Mouse (Mus musculus): ENCODE results near the gene Hist1h4h. TPM values are rescaled to one million over a fixed set of nuclear protein-coding genes. Genes with fewer than 3 reads are reported as not detected.
A peak's percentile ranks its signal among the peaks of the same experiment; 100 is the strongest.

Hist1h4h gene
- polyA plus RNA-seq, 1 experiment from 2014 or later: 3.6 TPM

- DNase-seq (ENCODE audit: low spot score, missing footprints) (peak; percentile 99), ATAC-seq (ENCODE audit: low FRiP score) (peak; percentile 89)
- under 1% methylated on average over 27 of the region's 27 CpGs for WGBS
- no peak overlapping the region for H3K9ac ChIP-seq (ENCODE audit: low read length)
- H3K4me2 ChIP-seq: peak overlapping the region; percentile 74
- no peaks in the 10 kb centered on the region for H3K4me1 ChIP-seq (ENCODE audit: control insufficient read depth, insufficient read depth, low read length)
- H3K27me3 ChIP-seq (ENCODE audit: control insufficient read depth, insufficient read depth, low read length): no peaks in the 10 kb centered on the region
- no peaks in the 10 kb centered on the region for H3K9me3 ChIP-seq (ENCODE audit: control insufficient read depth, low read length)
- H3K36me3 ChIP-seq (ENCODE audit: control insufficient read depth, insufficient read depth, low read length): no peaks in the 10 kb centered on the region
- H3K27ac ChIP-seq (ENCODE audit: low read depth, low read length): no peak overlapping the region
- H3K4me3 ChIP-seq (ENCODE audit: low read depth, low read length): peak overlapping the region; percentile 45
Measured at GRCm38 (mm10) chr13:23517603-23518294, 13.1 kb upstream of the Hist1h4h start.

GRCm38 (mm10) chr13:23518295-23518603 is 12.6 kb upstream of the Hist1h4h start:
- under 1% methylated on average over 6 of the region's 6 CpGs for WGBS
- DNase-seq (ENCODE audit: low spot score, missing footprints): no peak
- ATAC-seq (ENCODE audit: low FRiP score): no peak
- no peaks in the 10 kb centered on the region for H3K36me3 ChIP-seq (ENCODE audit: control insufficient read depth, insufficient read depth, low read length)
- H3K9me3 ChIP-seq (ENCODE audit: control insufficient read depth, low read length): no peaks in the 10 kb centered on the region
- no peaks in the 10 kb centered on the region for H3K27me3 ChIP-seq (ENCODE audit: control insufficient read depth, insufficient read depth, low read length)
- H3K4me3 ChIP-seq (ENCODE audit: low read depth, low read length): peak overlapping the region; percentile 45
- H3K27ac ChIP-seq (ENCODE audit: low read depth, low read length): no peak overlapping the region
- H3K9ac ChIP-seq (ENCODE audit: low read length): no peak overlapping the region
- H3K4me2 ChIP-seq: peak overlapping the region; percentile 74
- no peaks in the 10 kb centered on the region for H3K4me1 ChIP-seq (ENCODE audit: control insufficient read depth, insufficient read depth, low read length)

- H3K4me3 ChIP-seq (ENCODE audit: low read depth, low read length): peak overlapping the region; percentile 35
- H3K9ac ChIP-seq (ENCODE audit: low read length): peak overlapping the region; percentile 18; the same call in 1 of the 2 replicates
- H3K27ac ChIP-seq (ENCODE audit: low read depth, low read length): no peak overlapping the region
Measured at GRCm38 (mm10) chr13:23518885-23519284, 12.0 kb upstream of the Hist1h4h start.

GRCm38 (mm10) chr13:23519416-23519815 is 11.4 kb upstream of the Hist1h4h start:
- Histone ChIP-seq H3K27me3 (ENCODE audit: control insufficient read depth, insufficient read depth, low read length) (no peaks in the 10 kb centered on the region), H3K36me3 (ENCODE audit: control insufficient read depth, insufficient read depth, low read length) (no peaks in the 10 kb centered on the region), H3K4me2 (peak overlapping the region; percentile 74), H3K27ac (ENCODE audit: low read depth, low read length) (no peak overlapping the region), H3K9ac (ENCODE audit: low read length) (no peak overlapping the region; the same call in 1 of the 2 replicates), H3K4me3 (ENCODE audit: low read depth, low read length) (peak overlapping the region; percentile 35), H3K4me1 (ENCODE audit: control insufficient read depth, insufficient read depth, low read length) (no peaks in the 10 kb centered on the region), H3K9me3 (ENCODE audit: control insufficient read depth, low read length) (no peaks in the 10 kb centered on the region)
- DNase-seq (ENCODE audit: low spot score, missing footprints) (peak; percentile 99), ATAC-seq (ENCODE audit: low FRiP score) (peak; percentile 29; the same call in 1 of the 2 replicates)
- WGBS: under 1% methylated on average over 10 of the region's 10 CpGs

More at GRCm38 (mm10) chr13:23518885-23519284, 12.0 kb upstream of the Hist1h4h start:
- H3K4me1 ChIP-seq (ENCODE audit: control insufficient read depth, insufficient read depth, low read length): no peaks in the 10 kb centered on the region
- no peaks in the 10 kb centered on the region for H3K9me3 ChIP-seq (ENCODE audit: control insufficient read depth, low read length)
- H3K36me3 ChIP-seq (ENCODE audit: control insufficient read depth, insufficient read depth, low read length): no peaks in the 10 kb centered on the region
- H3K27me3 ChIP-seq (ENCODE audit: control insufficient read depth, insufficient read depth, low read length): no peaks in the 10 kb centered on the region
- peak overlapping the region; percentile 74 for H3K4me2 ChIP-seq
- DNase-seq (ENCODE audit: low spot score, missing footprints) (peak; percentile 98), ATAC-seq (ENCODE audit: low FRiP score) (peak; percentile 53; the same call in 1 of the 2 replicates)
- 0% methylated on average over 6 of the region's 6 CpGs for WGBS

- no peaks in the 10 kb centered on the region for H3K9me3 ChIP-seq (ENCODE audit: control insufficient read depth, low read length)
- H3K4me1 ChIP-seq (ENCODE audit: control insufficient read depth, insufficient read depth, low read length): no peaks in the 10 kb centered on the region; the same call in 1 of the 2 replicates
- H3K27me3 ChIP-seq (ENCODE audit: control insufficient read depth, insufficient read depth, low read length): no peaks in the 10 kb centered on the region
- DNase-seq (ENCODE audit: low spot score, missing footprints) (peak; percentile 89), ATAC-seq (ENCODE audit: low FRiP score) (no peak)
- no peaks in the 10 kb centered on the region for H3K36me3 ChIP-seq (ENCODE audit: control insufficient read depth, insufficient read depth, low read length)
- H3K4me2 ChIP-seq: no peak overlapping the region; the same call in 1 of the 2 replicates
- no peak overlapping the region for H3K27ac ChIP-seq (ENCODE audit: low read depth, low read length)
- under 1% methylated on average over 14 of the region's 14 CpGs for WGBS
- H3K4me3 ChIP-seq (ENCODE audit: low read depth, low read length): no peak overlapping the region
- no peak overlapping the region for H3K9ac ChIP-seq (ENCODE audit: low read length)
Measured at GRCm38 (mm10) chr13:23521703-23522102, 9.1 kb upstream of the Hist1h4h start.

GRCm38 (mm10) chr13:23523976-23524375 is 6.9 kb upstream of the Hist1h4h start:
- Histone ChIP-seq H3K36me3 (ENCODE audit: control insufficient read depth, insufficient read depth, low read length) (no peaks in the 10 kb centered on the region), H3K27ac (ENCODE audit: low read depth, low read length) (no peak overlapping the region), H3K4me1 (ENCODE audit: control insufficient read depth, insufficient read depth, low read length) (peaks cover 1% of the 10 kb centered on the region; the same call in 1 of the 2 replicates), H3K4me3 (ENCODE audit: low read depth, low read length) (no peak overlapping the region), H3K9ac (ENCODE audit: low read length) (no peak overlapping the region), H3K4me2 (no peak overlapping the region), H3K27me3 (ENCODE audit: control insufficient read depth, insufficient read depth, low read length) (no peaks in the 10 kb centered on the region), H3K9me3 (ENCODE audit: control insufficient read depth, low read length) (no peaks in the 10 kb centered on the region)
- 54% methylated on average over 5 of the region's 5 CpGs for WGBS
- DNase-seq (ENCODE audit: low spot score, missing footprints) (no peak), ATAC-seq (ENCODE audit: low FRiP score) (no peak)

GRCm38 (mm10) chr13:23524654-23525053 is 6.2 kb upstream of the Hist1h4h start:
- ATAC-seq (ENCODE audit: low FRiP score): peak; percentile 38; the same call in 1 of the 2 replicates
- Histone ChIP-seq H3K36me3 (ENCODE audit: control insufficient read depth, insufficient read depth, low read length) (no peaks in the 10 kb centered on the region), H3K4me2 (no peak overlapping the region), H3K9me3 (ENCODE audit: control insufficient read depth, low read length) (no peaks in the 10 kb centered on the region), H3K27ac (ENCODE audit: low read depth, low read length) (no peak overlapping the region), H3K4me1 (ENCODE audit: control insufficient read depth, insufficient read depth, low read length) (peaks cover 3% of the 10 kb centered on the region; the same call in 1 of the 2 replicates), H3K27me3 (ENCODE audit: control insufficient read depth, insufficient read depth, low read length) (no peaks in the 10 kb centered on the region), H3K4me3 (ENCODE audit: low read depth, low read length) (no peak overlapping the region), H3K9ac (ENCODE audit: low read length) (no peak overlapping the region)
- DNase-seq (ENCODE audit: low spot score, missing footprints): peak; percentile 95
- 4% methylated on average over 5 of the region's 5 CpGs for WGBS

GRCm38 (mm10) chr13:23525901-23526300 is 4.9 kb upstream of the Hist1h4h start:
- DNase-seq (ENCODE audit: low spot score, missing footprints): peak; percentile 94
- 2% methylated on average over 10 of the region's 10 CpGs for WGBS
- no peak overlapping the region for H3K9ac ChIP-seq (ENCODE audit: low read length)

GRCm38 (mm10) chr13:23526312-23526711 is 4.5 kb upstream of the Hist1h4h start:
- WGBS: under 1% methylated on average over 17 of the region's 17 CpGs
- peak; percentile 57 for ATAC-seq (ENCODE audit: low FRiP score)

More at GRCm38 (mm10) chr13:23525901-23526300, 4.9 kb upstream of the Hist1h4h start:
- Histone ChIP-seq H3K4me2 (peak overlapping the region; percentile 41), H3K9me3 (ENCODE audit: control insufficient read depth, low read length) (no peaks in the 10 kb centered on the region), H3K27me3 (ENCODE audit: control insufficient read depth, insufficient read depth, low read length) (no peaks in the 10 kb centered on the region), H3K36me3 (ENCODE audit: control insufficient read depth, insufficient read depth, low read length) (no peaks in the 10 kb centered on the region), H3K4me1 (ENCODE audit: control insufficient read depth, insufficient read depth, low read length) (peaks cover 3% of the 10 kb centered on the region; the same call in 1 of the 2 replicates), H3K4me3 (ENCODE audit: low read depth, low read length) (peak overlapping the region; percentile 29), H3K27ac (ENCODE audit: low read depth, low read length) (no peak overlapping the region)
- ATAC-seq (ENCODE audit: low FRiP score): no peak

More at GRCm38 (mm10) chr13:23526312-23526711, 4.5 kb upstream of the Hist1h4h start:
- Histone ChIP-seq H3K9me3 (ENCODE audit: control insufficient read depth, low read length) (no peaks in the 10 kb centered on the region), H3K4me1 (ENCODE audit: control insufficient read depth, insufficient read depth, low read length) (peaks cover 3% of the 10 kb centered on the region; the same call in 1 of the 2 replicates), H3K4me2 (peak overlapping the region; percentile 41), H3K4me3 (ENCODE audit: low read depth, low read length) (peak overlapping the region; percentile 29), H3K36me3 (ENCODE audit: control insufficient read depth, insufficient read depth, low read length) (no peaks in the 10 kb centered on the region), H3K27me3 (ENCODE audit: control insufficient read depth, insufficient read depth, low read length) (no peaks in the 10 kb centered on the region), H3K9ac (ENCODE audit: low read length) (peak overlapping the region; percentile 26; the same call in 1 of the 2 replicates), H3K27ac (ENCODE audit: low read depth, low read length) (no peak overlapping the region)
- DNase-seq (ENCODE audit: low spot score, missing footprints): peak; percentile 100
